Mouse (Mus musculus) MEL (cell line): ENCODE measurements at regions not wholly inside any gene's neighbourhood (a gene's known extent, or its start where the extent isn't known, plus 50 kb on each side); places are given as distances from the start of the nearest gene placed in this dataset.

Source experiments
- DNase-seq: peaks from one replicate; pipeline ENCODE4 v3.0.0; 2011; ENCODE audit warnings: low read depth, low spot score
- H3K27ac ChIP-seq: 2 replicates; pipeline ENCODE4 v1.5.1; 2012; ENCODE audit warnings: low read depth, mild to moderate bottlenecking, control low read depth, low read length, moderate library complexity; ENCODE audit not compliant: control insufficient read depth
- H3K27me3 ChIP-seq, 2 experiments: fragments of 150-350 bp in 1 of 2; sonication (generic) in 1 of 2; 2 replicates each; pipeline ENCODE4 v1.6.1; 2012; ENCODE audit warnings: low read length in 2 of 2, mild to moderate bottlenecking in 2 of 2, improper control_type of control experiment in 1 of 2, moderate library complexity in 1 of 2; ENCODE audit not compliant: insufficient read depth in 2 of 2, control insufficient read depth in 1 of 2
- H3K36me3 ChIP-seq, 2 experiments: 2 replicates each; pipeline ENCODE4 v1.6.1; 2012 to 2014; ENCODE audit warnings: low read length in 2 of 2, improper control_type of control experiment in 1 of 2, inconsistent platforms in 1 of 2, mild to moderate bottlenecking in 1 of 2; ENCODE audit not compliant: insufficient read depth in 2 of 2, control insufficient read depth in 1 of 2
- H3K4me1 ChIP-seq, 2 experiments: fragments of 150-350 bp in 1 of 2; sonication (generic) in 1 of 2; 2 replicates each; pipeline ENCODE4 v1.6.1; 2012; ENCODE audit warnings: low read length in 2 of 2, improper control_type of control experiment in 1 of 2, mild to moderate bottlenecking in 1 of 2; ENCODE audit not compliant: insufficient read depth in 2 of 2, control insufficient read depth in 1 of 2
- H3K4me3 ChIP-seq, 2 experiments: fragments of 150-350 bp in 1 of 2; sonication (generic) in 1 of 2; 2 replicates each; pipeline ENCODE4 v1.5.1; 2012; ENCODE audit warnings: low read depth in 2 of 2, low read length in 2 of 2, mild to moderate bottlenecking in 2 of 2, moderate library complexity in 2 of 2, control low read depth in 1 of 2, improper control_type of control experiment in 1 of 2; ENCODE audit not compliant: control insufficient read depth in 1 of 2, insufficient read depth in 1 of 2
- H3K79me2 ChIP-seq: 2 replicates; pipeline ENCODE4 v1.6.1; 2012; ENCODE audit warnings: mild to moderate bottlenecking, low read length, moderate library complexity; ENCODE audit not compliant: control insufficient read depth, poor library complexity, insufficient read depth
- H3K9ac ChIP-seq: 2 replicates; pipeline ENCODE4 v1.6.1; 2012; ENCODE audit warnings: low read depth, mild to moderate bottlenecking, control low read depth, low read length, moderate library complexity; ENCODE audit not compliant: control insufficient read depth, poor library complexity, severe bottlenecking
- H3K9me3 ChIP-seq: fragments of 150-350 bp; sonication (generic); replicated peaks from 2 replicates; pipeline ENCODE4 v1.6.1; 2012; ENCODE audit warnings: mild to moderate bottlenecking, low read length, improper control_type of control experiment, moderate library complexity; ENCODE audit not compliant: insufficient read depth
- CHD2 ChIP-seq: IDR thresholded peaks from 2 replicates; pipeline ENCODE4 v1.6.1; 2011; ENCODE audit warnings: low read length, improper control_type of control experiment
- ELF1 ChIP-seq: IDR thresholded peaks from 2 replicates; pipeline ENCODE4 v1.6.1; 2014; ENCODE audit warnings: low read depth, mild to moderate bottlenecking, inconsistent platforms, low read length, improper control_type of control experiment, moderate library complexity
- GATA1 ChIP-seq: IDR thresholded peaks from 2 replicates; pipeline ENCODE4 v1.6.1; 2011; ENCODE audit warnings: low read depth, low read length, improper control_type of control experiment
- KAT2A ChIP-seq: conservative IDR thresholded peaks from 2 replicates; pipeline ENCODE4 v1.6.1; 2012; ENCODE audit warnings: low read depth, low read length, improper control_type of control experiment, inconsistent platforms
- MAFK ChIP-seq: IDR thresholded peaks from 2 replicates; pipeline ENCODE4 v1.6.1; 2011; ENCODE audit warnings: low read depth, mild to moderate bottlenecking, low read length, improper control_type of control experiment, borderline replicate concordance
- MAZ ChIP-seq: IDR thresholded peaks from 2 replicates; pipeline ENCODE4 v1.6.1; 2012; ENCODE audit warnings: low read depth, mild to moderate bottlenecking, inconsistent platforms, low read length, improper control_type of control experiment
- MEF2A ChIP-seq: IDR thresholded peaks from 2 replicates; pipeline ENCODE4 v1.6.1; 2014; ENCODE audit warnings: low read depth, mild to moderate bottlenecking, inconsistent platforms, low read length, improper control_type of control experiment; ENCODE audit not compliant: poor library complexity, insufficient replicate concordance, severe bottlenecking; ENCODE audit errors: extremely low read depth
- MXI1 ChIP-seq: IDR thresholded peaks from 2 replicates; pipeline ENCODE4 v1.6.1; 2011; ENCODE audit warnings: mild to moderate bottlenecking, low read depth, low read length, improper control_type of control experiment
- MYB ChIP-seq: IDR thresholded peaks from 2 replicates; pipeline ENCODE4 v1.6.1; 2011; ENCODE audit warnings: mild to moderate bottlenecking, low read depth, low read length, improper control_type of control experiment
- NRF1 ChIP-seq: IDR thresholded peaks from 2 replicates; pipeline ENCODE4 v1.6.1; 2014; ENCODE audit warnings: low read depth, mild to moderate bottlenecking, inconsistent platforms, low read length, improper control_type of control experiment, moderate library complexity; ENCODE audit not compliant: poor library complexity, insufficient read depth, severe bottlenecking
- POLR2A ChIP-seq, 2 experiments: IDR thresholded peaks; 2 replicates each; pipeline ENCODE4 v1.6.1; 2011 to 2012; ENCODE audit warnings: low read length in 2 of 2, mild to moderate bottlenecking in 2 of 2, control low read depth in 1 of 2, improper control_type of control experiment in 1 of 2, low read depth in 1 of 2, moderate library complexity in 1 of 2; ENCODE audit not compliant: control insufficient read depth in 1 of 2, insufficient read depth in 1 of 2, poor library complexity in 1 of 2
- POLR2AphosphoS2 ChIP-seq: IDR thresholded peaks from 2 replicates; pipeline ENCODE4 v1.6.1; 2011; ENCODE audit warnings: low read length, improper control_type of control experiment
- POLR2AphosphoS5 ChIP-seq: IDR thresholded peaks from 2 replicates; pipeline ENCODE4 v1.6.1; 2012; ENCODE audit warnings: low read depth, borderline replicate concordance, mild to moderate bottlenecking, inconsistent platforms, low read length, moderate library complexity, mixed read lengths
- RCOR1 ChIP-seq: IDR thresholded peaks from 2 replicates; pipeline ENCODE4 v1.6.1; 2012; ENCODE audit warnings: low read depth, mild to moderate bottlenecking, inconsistent platforms, low read length, improper control_type of control experiment
- TBP ChIP-seq: IDR thresholded peaks from 2 replicates; pipeline ENCODE4 v1.8.0; 2011; ENCODE audit warnings: low read depth, low read length, improper control_type of control experiment
- TCF12 ChIP-seq: IDR thresholded peaks from 2 replicates; pipeline ENCODE4 v1.6.1; 2014; ENCODE audit warnings: low read depth, mild to moderate bottlenecking, inconsistent platforms, low read length, improper control_type of control experiment, moderate library complexity
- UBTF ChIP-seq: IDR thresholded peaks from 2 replicates; pipeline ENCODE4 v1.6.1; 2012; ENCODE audit warnings: low read depth, mild to moderate bottlenecking, inconsistent platforms, low read length, improper control_type of control experiment, moderate library complexity, borderline replicate concordance; ENCODE audit not compliant: insufficient read depth
- ZC3H11A ChIP-seq: IDR thresholded peaks from 2 replicates; pipeline ENCODE4 v1.6.1; 2012; ENCODE audit warnings: low read depth, mild to moderate bottlenecking, inconsistent platforms, low read length, improper control_type of control experiment
- ZMIZ1 ChIP-seq: IDR thresholded peaks from 2 replicates; pipeline ENCODE4 v1.6.1; 2012; ENCODE audit warnings: low read depth, mild to moderate bottlenecking, inconsistent platforms, low read length, improper control_type of control experiment, moderate library complexity
- ZNF384 ChIP-seq: IDR thresholded peaks from 2 replicates; pipeline ENCODE4 v1.6.1; 2012; ENCODE audit warnings: low read depth, mild to moderate bottlenecking, inconsistent platforms, low read length, improper control_type of control experiment

DNA sequence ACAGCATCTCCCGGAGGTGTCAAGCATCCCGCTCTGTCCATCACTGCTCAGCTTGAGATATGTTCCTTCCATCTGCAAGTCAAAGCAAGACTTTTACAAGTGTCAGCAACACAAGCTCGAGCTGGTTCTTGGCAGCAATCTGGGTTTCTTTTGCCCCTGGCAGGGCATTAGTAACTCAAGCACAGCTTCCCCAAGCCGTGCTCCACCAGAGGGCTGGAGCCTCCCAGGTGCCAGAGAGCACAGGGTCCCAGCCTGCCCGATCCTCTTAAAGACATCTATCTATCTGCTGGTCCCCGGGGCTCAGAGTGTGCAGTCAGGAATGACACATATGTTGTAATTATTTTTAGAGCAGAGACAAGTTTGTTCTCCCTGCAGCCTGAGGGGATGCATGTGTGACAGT is 132.3 kb downstream of the Gas1 start:
- H3K79me2 ChIP-seq: no peaks in the 10 kb centered on the region
- no peak overlapping the region for H3K9ac ChIP-seq
- TF ChIP-seq ZC3H11A (no peak), TBP (no peak)
- TF ChIP-seq, all 39 proteins: peak for 0
- Histone ChIP-seq H3K27ac (no peak overlapping the region), H3K4me1 (no peaks in the 10 kb centered on the region), H3K27me3 (no peaks in the 10 kb centered on the region), H3K4me3 (no peak overlapping the region), H3K9me3 (no peaks in the 10 kb centered on the region), H3K36me3 (no peaks in the 10 kb centered on the region)
- no peak for DNase-seq

DNA sequence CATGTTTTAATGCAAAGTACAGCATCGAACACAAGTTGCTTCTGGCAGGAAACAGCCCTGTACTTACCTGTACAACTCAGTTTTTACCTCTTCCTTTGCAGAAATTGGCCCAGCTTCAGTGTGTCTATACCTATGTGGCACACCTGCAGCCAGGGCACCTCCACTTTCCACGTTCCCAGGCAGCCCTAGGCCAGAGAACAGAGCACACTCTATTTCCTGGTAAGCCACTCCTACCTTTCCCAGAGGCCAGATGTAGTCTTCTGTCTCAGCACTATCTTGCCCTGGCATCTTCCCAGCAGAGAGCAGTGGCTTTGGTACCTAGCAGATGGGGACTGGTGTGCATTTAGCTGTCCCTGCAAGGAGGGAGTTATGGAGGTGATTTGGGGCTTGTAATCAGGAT is 134.7 kb downstream of the Gas1 start:
- Histone ChIP-seq H3K36me3 (no peaks in the 10 kb centered on the region), H3K27ac (no peak overlapping the region)
- TF ChIP-seq POLR2AphosphoS2: no peak
- no peak for TF ChIP-seq ZMIZ1
- TF ChIP-seq POLR2A (IDR thresholded peaks at IDR 0.05; ENCODE audit: control insufficient read depth in 1 of 2, insufficient read depth in 1 of 2, low read depth in 1 of 2, low read length in 2 of 2, poor library complexity in 1 of 2): no peak
- TF ChIP-seq MEF2A: no peak
- TF ChIP-seq NRF1: no peak
- TF ChIP-seq TCF12: no peak
- no peak for TF ChIP-seq KAT2A
- no peak for TF ChIP-seq ELF1
- TF ChIP-seq MAZ: no peak
- no peak for TF ChIP-seq CHD2
- no peak for TF ChIP-seq GATA1
- no peak for TF ChIP-seq RCOR1
- no peak for TF ChIP-seq ZNF384
- TF ChIP-seq ZC3H11A: no peak
- no peak for TF ChIP-seq MXI1
- no peak for TF ChIP-seq MYB
- TF ChIP-seq MAFK: no peak
- TF ChIP-seq POLR2AphosphoS5: no peak
- no peak for TF ChIP-seq UBTF
- TF ChIP-seq, all 39 proteins: peak for 0
- H3K79me2 ChIP-seq: no peaks in the 10 kb centered on the region
- no peaks in the 10 kb centered on the region for H3K27me3 ChIP-seq
- no peaks in the 10 kb centered on the region for H3K4me1 ChIP-seq
- H3K4me3 ChIP-seq: no peak overlapping the region
- no peaks in the 10 kb centered on the region for H3K9me3 ChIP-seq
- DNase-seq: no peak
- H3K9ac ChIP-seq: no peak overlapping the region
